Comparison of ENCODE assay signal across 9 mouse cellular contexts in genomic region chr14:13950401-13950800, GRCm38 (mm10). TPM values are rescaled to one million over a fixed set of nuclear protein-coding genes. Genes with fewer than 3 reads are reported as not detected.
DNase-seq lines count a peak whose midpoint lies in the region; ATAC-seq and TF ChIP-seq lines count a peak whose summit lies in the region.
"Had no signal": no experiment of that assay in that cellular context is flagged by ENCODE, and none has a peak within 500 bp of the region (broad histone marks: within the 10 kb centered on the region; RNA-seq: fewer than 3 reads in every experiment).

No protein-coding gene starts in this region.

- no peaks in the 10 kb centered on the region for H3K9me3 ChIP-seq in forebrain, embryonic 13.5 days (replicated peaks)
- no peaks in the 10 kb centered on the region for H3K9me3 ChIP-seq in forebrain, embryonic 10.5 days

- H3K4me3 ChIP-seq in forebrain, embryonic 13.5 days: no peak overlapping the region
- H3K4me3 ChIP-seq in forebrain, embryonic 10.5 days: no peak overlapping the region
- no peak overlapping the region for H3K4me3 ChIP-seq in embryonic fibroblast, embryonic 13.5 days (ENCODE audit: insufficient read depth, low read length)

- no peak overlapping the region for H3K9ac ChIP-seq in forebrain, embryonic 13.5 days

- no peak overlapping the region for H3K4me2 ChIP-seq in forebrain, embryonic 13.5 days

- peaks cover 61% of the 10 kb centered on the region for H3K36me3 ChIP-seq in forebrain, embryonic 13.5 days (ENCODE audit: poor library complexity, severe bottlenecking)
- H3K36me3 ChIP-seq in forebrain, embryonic 10.5 days (replicated peaks): peaks cover 86% of the 10 kb centered on the region

- ATAC-seq in forebrain, embryonic 13.5 days: peak; percentile 71; the same call in 1 of the 2 replicates

- TF ChIP-seq POLR2A in embryonic fibroblast, embryonic 13.5 days (IDR thresholded peaks at IDR 0.05; ENCODE audit: low read depth, low read length): no peak

- no peak for DNase-seq in forebrain, embryonic 10.5 days (ENCODE audit: extremely low spot score, low spot score)
- DNase-seq in right cerebral cortex, postnatal 14 days: peak; percentile 38
- DNase-seq in right cerebral cortex, postnatal 36 days (ENCODE audit: low spot score in 2 of 2): no peak
- peak; percentile 9 to 16 for DNase-seq in lung, adult 18-20 months
- peak; percentile 36 to 68 for DNase-seq in spleen, postnatal 4 days (ENCODE audit: low spot score in 2 of 2)
- DNase-seq in gastrocnemius, adult 8-10 months (ENCODE audit: low spot score in 2 of 2): no peak

- TF ChIP-seq CTCF in embryonic fibroblast, embryonic 13.5 days (IDR thresholded peaks at IDR 0.05; ENCODE audit: borderline replicate concordance, insufficient read depth, low read length): peak; percentile 53; the same call in 1 of the 2 replicates

- H3K27ac ChIP-seq in forebrain, embryonic 13.5 days: no peak overlapping the region
- no peak overlapping the region for H3K27ac ChIP-seq in forebrain, embryonic 10.5 days
- H3K27ac ChIP-seq in embryonic fibroblast, embryonic 13.5 days (ENCODE audit: insufficient read depth, low read length): no peak overlapping the region

- H3K27me3 ChIP-seq in forebrain, embryonic 13.5 days: no peaks in the 10 kb centered on the region
- H3K27me3 ChIP-seq in forebrain, embryonic 10.5 days (ENCODE audit: poor library complexity, severe bottlenecking): no peaks in the 10 kb centered on the region

- no peaks in the 10 kb centered on the region for H3K4me1 ChIP-seq in forebrain, embryonic 13.5 days
- no peaks in the 10 kb centered on the region for H3K4me1 ChIP-seq in forebrain, embryonic 10.5 days
- no peaks in the 10 kb centered on the region for H3K4me1 ChIP-seq in embryonic fibroblast, embryonic 13.5 days (ENCODE audit: control insufficient read depth, insufficient read depth, low read length)

RNA-seq across cellular contexts. Expression of gene Atxn7, which starts 10.8 kb away (rescaled TPM):
- polyA plus RNA-seq in forebrain, embryonic 13.5 days (2015; fragmentation: Nextera tagmentation; extraction: Ambion mirVana): 4.2 and 5.9 TPM in 2 replicates
- polyA plus RNA-seq in forebrain, embryonic 10.5 days (2016; fragmentation: Nextera tagmentation; extraction: Ambion mirVana): 4.5 and 4.7 TPM in 2 replicates
- polyA plus RNA-seq in embryonic fibroblast, embryonic 13.5 days (2011; ENCODE audit: insufficient read length, low read depth, missing spikeins): 11.9 and 14.2 TPM in 2 replicates
- 10 to 100 TPM; 19.5 to 24.5 (median 20.8) TPM for total RNA-seq in gastrocnemius, adult 8-10 months (2022)

RNA-seq across cellular contexts. Expression of gene Thoc7, which starts 11.3 kb away (rescaled TPM):
- polyA plus RNA-seq in forebrain, embryonic 13.5 days (2015; fragmentation: Nextera tagmentation; extraction: Ambion mirVana): 220 and 233 TPM in 2 replicates
- polyA plus RNA-seq in forebrain, embryonic 10.5 days (2016; fragmentation: Nextera tagmentation; extraction: Ambion mirVana): 235 and 250 TPM in 2 replicates
- 118 and 128 TPM in 2 replicates for polyA plus RNA-seq in embryonic fibroblast, embryonic 13.5 days (2011; ENCODE audit: insufficient read length, low read depth, missing spikeins)
- 100 to 1,000 TPM; 124 to 144 (median 137) TPM for total RNA-seq in gastrocnemius, adult 8-10 months (2022)

RNA-seq across cellular contexts. Expression of gene Gm281, which starts 36.1 kb away (rescaled TPM):
- 0.08 TPM in 1 of 2 replicates, not detected in the other for polyA plus RNA-seq in forebrain, embryonic 13.5 days (2015; fragmentation: Nextera tagmentation; extraction: Ambion mirVana)
- polyA plus RNA-seq in forebrain, embryonic 10.5 days (2016; fragmentation: Nextera tagmentation; extraction: Ambion mirVana): not detected in 2 replicates
- not detected in 2 replicates for polyA plus RNA-seq in embryonic fibroblast, embryonic 13.5 days (2011; ENCODE audit: insufficient read length, low read depth, missing spikeins)
- total RNA-seq in gastrocnemius, adult 8-10 months (2022): not detected
- polyA plus RNA-seq: intestine, embryonic 14.5 days had no signal

Comparison
In these comparisons a context has a peak if more than half of its experiments do, and no peak if none do; other contexts are left out.
1. DNase-seq: peak in right cerebral cortex, postnatal 14 days (single experiment), lung, adult 18-20 months (2 of 2) and spleen, postnatal 4 days (2 of 2); none in forebrain, embryonic 10.5 days (single experiment), right cerebral cortex, postnatal 36 days (0 of 2) and gastrocnemius, adult 8-10 months (0 of 2).